Mouse (Mus musculus) T-helper 17 cell (primary cell): ENCODE data around the gene Spock3.
"Not testable (repeated sequence)": the region's sequence is repeated elsewhere in the genome, so short reads cannot be mapped to it uniquely, and the experiment has no call there.

Source experiments
- in situ Hi-C, 2 experiments: fragments of 300-600 bp; cut with MboI, MseI; formaldehyde crosslinking; loops; 1 replicate in 1 of 2; 2 replicates in 1 of 2; pipeline ENCODE4 v1.15.1; 2025; ENCODE audit warnings: high pct_unique_total_duplicates in 2 of 2

Spock3 gene

DNA sequence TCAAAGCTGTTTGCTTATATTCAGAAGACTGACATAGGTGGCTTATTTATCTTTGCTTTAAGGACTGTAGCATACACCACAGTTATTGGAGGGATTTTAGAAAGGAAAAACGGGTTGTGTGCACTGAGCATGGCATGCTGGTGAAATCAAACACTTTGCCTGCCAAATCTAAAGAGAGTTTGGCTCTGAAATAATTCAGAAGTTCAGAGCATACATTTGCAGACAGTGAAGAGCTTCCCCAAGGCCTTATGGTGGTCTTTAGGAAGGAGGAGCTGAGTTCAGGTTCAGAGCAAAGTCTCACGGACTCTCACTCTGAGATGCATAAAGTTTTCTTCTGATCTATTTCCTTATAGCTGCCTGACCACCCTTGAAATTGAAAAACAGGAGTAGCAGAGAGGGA, at the start of gene Spock3:
TSS of gene Spock3 (plus strand) at position 301 of the 400 bp plus-strand sequence.
- in situ Hi-C loops = no loop called here

DNA sequence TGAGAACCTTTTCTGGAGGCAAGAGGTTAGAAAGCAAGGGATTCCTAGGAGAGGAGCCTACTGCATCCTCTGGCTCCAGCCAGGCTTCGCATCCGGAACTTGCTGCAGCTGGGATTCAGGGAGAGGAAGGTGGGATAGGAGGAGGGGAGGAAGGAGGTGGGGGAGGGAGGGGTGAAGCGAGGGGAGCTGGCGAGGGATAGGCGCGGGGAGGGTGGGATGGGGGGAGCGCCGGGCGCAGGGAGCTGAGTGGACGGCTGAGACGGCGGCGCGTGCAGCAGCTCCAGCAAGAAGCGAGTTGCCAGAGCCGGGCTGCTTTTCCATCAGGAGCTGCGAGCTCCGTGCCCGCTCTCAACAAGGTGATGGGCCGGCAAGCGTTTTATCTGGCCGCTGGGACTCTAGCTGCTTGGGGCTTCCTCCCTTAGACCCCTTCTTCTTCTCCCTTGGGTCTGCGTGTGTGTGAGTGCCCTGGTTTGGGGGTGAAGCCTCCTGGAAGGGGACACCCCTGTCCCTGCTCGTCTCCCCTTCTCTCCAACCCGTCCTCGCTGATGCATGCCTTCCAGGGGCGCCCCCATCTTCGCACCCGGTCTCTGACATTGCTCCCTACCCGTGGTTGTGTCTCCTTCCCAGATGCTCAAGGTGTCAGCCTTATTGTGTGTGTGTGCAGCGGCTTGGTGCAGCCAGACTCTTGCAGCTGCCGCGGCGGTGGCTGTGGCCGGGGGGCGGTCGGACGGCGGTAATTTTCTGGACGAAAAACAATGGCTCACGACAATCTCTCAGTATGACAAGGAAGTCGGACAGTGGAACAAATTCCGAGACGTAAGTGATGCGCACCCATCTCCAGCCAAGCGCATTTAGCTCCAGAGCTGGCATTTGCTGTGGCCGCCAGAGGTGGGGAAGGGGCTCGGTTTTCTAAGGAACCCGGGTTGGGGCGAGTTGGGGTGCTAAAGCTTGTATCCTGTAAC, 645 bp downstream of the Spock3 start:
- in situ Hi-C loops = no loop called here

DNA sequence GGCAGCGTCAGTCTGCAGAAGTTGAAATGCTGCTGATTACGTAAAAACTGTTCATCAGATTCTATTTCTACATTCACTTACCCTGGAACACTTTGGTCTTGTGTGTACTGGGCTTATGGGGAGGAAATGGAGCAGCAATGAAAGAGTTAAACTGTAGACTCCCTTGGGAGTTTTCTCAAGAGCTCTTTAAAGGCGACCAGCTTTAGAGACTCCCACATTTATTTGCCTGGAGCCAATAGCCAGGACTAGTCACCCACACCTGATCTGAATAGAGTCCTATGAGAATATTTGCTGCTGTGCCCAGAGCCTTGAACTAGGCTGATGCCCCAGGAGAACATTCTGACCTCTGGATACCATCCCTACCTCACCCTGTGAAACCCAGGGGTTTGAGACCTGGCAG, 1.7 kb downstream of the Spock3 start:
- in situ Hi-C loops = no loop called here

DNA sequence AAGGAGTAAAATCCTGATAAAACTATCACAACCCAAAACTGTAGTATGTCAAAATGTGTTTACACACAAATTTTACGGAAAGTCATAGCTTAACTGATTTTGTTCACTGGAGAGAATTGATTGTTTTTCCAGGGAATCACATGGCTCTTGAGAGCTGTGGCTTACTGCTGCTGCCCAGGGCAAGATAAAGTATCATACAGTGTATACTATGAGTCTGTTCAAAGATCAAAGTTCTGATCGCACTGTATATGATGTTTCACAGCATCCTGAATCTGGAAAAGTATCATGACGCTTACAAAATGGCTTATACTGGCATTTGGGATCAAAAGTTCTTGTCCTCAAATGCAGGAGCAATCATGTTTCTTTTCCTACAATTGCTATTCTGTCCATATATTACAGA, 11.8 kb downstream of the Spock3 start:
- in situ Hi-C loops = no loop called here

DNA sequence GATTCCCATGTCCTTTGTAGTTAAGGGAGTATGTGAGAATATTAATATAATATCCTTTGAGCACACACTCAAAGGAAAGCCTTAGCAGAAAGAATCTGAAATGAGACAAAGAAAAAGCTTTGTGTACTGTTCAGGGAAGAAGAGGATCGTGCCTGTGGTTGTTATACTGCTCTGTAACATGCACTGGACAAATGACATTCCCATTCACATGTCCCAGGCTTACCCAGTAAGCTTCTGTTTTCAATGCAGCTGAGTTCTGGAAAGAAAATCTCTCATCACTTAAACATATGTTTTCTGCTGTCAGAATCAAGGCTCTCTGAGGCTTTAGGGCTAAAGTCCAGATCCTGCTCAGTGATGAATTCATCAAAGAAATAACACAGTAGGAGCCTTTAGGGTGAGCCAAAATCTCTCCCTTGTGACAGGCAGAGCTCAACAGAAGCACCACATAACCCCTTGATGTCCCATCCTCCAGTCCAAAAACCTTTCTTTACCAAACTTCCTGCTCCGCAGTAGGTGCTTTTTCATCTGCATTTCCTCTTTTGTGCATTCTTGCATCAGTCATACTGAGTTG, 19.1 kb downstream of the Spock3 start:
- in situ Hi-C loops = no loop called here

DNA sequence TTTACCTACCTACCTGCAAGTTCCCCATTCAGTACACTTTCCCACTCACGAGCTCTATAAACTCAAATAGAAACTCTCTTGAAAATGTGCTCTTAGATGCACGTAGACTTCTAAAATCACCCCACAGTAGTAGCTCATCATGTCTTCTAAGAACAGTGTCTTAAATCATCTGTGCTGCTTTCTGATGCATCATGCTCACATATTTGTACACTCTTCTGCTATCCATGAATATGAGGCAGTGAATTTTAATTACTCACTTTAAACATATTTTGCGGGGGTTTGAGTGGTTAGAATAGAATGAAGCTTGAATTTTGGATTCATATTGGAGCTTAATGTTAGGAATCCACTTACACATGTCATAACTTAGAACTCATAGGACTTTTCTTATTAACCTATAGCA, 138.2 kb downstream of the Spock3 start:
- in situ Hi-C loops = no loop called here

DNA sequence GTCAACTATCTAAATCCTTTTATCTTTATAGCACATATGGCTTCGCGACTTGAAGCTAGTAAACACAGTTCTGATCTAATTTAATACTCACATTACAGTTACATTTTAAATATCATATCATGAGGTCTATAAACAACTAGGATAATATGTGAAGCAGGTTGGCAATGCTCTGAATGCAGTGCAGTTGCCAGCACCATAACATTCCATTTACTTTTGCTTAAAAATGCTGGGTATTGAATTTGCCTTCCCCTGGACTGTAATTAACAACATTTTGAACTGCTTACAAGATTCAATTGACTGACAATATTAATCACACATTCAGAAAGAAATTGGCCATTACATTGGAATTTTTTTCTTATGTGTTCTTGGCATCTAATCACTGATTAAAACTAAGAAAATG, 147.4 kb downstream of the Spock3 start:
- in situ Hi-C loops = no loop called here

DNA sequence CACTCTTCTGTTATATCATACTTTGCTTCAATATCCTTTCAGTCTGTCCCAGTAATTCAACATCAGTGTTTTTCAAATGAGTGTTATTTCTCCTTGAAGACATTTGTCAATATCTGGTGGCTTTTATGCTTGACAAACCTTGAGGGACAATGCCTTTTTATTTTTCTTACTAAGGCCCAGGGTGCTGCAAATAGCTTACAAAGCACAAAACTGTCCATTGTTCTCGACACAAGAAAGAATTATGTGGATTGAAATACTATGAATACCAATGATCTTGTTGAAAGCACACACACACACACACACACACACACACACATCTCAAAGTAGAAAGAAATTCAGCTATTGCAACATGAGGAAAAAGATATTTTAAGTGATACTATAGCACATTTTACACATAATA, 159.0 kb downstream of the Spock3 start:
- in situ Hi-C loops = no loop called here

DNA sequence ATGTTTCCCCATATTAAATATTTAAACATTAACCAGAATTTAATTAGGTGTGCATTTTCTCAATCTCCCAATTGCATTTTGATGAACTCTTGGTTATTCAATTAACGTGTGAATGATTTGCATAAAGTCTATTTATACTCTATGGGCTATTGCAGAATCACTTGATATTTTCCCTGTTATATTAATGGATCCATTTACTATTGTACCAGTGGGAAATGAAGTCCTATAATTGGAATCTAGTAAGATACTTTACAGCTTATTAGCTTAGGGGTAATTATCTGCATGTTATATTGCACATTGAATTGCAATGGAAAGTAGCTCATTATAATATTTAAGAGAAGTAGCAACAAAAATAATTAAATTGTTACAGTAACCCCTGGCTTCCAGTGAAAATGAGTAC, 162.1 kb downstream of the Spock3 start:
- in situ Hi-C loops = no loop called here

DNA sequence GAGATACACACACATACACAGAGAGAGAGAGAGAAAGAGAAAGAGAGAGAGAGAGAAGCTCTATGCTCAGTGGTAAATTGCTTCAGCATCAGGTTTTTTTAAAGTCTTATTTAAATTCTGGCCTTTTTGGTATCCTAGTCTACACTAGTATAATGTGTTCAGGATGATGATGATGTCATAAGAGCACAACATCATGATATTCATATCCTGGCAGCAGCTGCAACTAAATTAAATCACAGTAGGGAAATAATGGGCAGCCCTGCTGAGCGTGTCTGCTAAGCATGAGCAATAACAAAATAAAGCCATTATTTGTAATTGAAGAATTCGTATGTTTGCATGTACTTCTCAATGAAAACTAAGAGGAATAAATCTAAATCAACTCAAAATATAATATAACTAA, 169.7 kb downstream of the Spock3 start:
- in situ Hi-C loops = no loop called here

DNA sequence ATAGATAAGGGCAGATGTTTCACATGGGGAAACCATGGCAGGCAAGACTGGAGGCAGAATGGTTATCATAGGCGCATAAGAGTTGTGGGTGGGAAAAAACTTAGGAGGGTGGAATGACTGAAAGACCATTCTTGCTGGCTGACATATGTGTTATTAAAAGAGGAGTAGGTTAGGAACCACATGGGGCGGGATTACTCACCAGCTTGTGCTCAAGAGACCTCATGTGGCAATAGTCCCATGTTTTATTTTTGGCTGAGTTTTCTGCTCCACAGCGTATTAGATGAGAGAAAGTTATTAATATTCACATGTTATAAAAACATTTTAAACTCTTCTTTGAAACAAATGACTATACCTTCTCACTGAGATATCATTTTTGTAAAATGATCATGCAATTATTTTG, 184.6 kb downstream of the Spock3 start:
- in situ Hi-C loops = no loop called here

DNA sequence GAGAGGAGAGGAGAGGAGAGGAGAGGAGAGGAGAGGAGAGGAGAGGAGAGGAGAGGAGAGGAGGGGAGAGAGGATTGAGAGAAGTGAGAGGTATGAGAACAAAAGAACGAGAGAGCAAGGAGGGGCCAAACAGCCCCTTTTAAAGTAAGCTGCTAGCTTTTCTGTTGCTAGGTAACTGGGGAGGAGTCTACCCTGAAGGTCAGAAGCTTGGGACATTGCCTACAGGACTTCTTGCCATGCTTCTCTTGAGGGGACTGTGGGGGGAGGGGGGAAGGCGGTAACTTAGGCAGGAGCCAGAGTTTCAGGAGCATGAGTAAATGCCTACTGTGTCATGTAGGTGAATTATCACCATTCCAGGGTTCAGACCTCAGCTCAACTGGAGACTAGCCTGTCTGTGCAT, 213.1 kb downstream of the Spock3 start:
- in situ Hi-C loops = not testable (repeated sequence)

DNA sequence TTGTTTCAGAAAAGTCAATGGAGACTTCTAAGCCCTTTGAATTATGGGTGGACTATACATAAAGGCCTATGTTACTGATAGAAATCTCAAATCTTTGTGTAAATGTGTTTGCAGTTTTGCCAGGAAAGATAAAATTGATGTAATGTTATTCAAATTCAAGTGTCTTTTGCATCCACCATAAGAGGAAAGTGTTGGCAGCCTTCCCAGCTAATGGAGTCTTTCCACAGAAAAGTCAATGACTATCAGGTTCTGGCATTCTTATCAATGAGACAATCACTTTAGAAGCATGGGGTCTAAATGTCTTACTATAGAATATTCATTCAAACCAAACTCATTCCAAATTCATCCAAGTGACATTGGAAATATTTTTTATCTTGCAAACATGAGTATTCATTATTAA, 214.5 kb downstream of the Spock3 start:
- in situ Hi-C loops = no loop called here

DNA sequence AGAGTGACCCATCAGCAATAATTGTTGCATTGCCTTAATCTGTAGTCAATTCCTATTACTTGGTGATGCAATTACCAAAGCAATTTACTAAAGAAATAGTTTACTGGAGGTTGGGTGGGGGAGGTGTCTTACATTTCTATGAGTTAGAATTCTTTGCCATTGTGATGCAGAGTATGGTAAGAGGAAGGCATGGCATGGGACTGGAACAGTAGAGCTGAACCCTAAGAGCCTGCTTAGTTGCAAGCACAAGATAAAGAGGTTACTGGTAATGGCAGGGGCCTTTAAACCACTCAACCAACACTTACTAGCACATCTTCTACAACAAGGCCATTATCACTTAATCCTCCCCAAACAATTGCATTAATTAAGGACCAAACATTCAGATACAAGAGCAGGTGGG, 219.1 kb downstream of the Spock3 start:
- in situ Hi-C loops = no loop called here

DNA sequence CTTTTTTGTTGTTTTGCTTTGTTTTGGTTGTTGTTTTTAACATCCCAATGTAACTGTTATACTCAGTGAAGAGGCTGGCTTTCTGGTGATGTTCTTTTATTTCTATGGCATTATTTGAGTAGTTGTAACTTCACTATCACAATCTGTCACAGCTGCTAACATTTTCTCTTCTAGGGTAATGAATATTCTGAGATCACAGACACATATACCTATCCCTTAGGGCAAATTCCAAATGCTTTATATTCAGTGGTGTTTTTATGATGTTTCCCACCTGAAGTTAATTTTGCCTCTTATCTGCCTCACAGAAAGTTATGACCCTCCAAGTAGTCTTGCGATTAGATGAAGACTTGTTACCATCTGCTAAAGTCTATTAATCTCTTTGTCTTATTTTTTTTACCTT, 230.5 kb downstream of the Spock3 start:
- in situ Hi-C loops = no loop called here

DNA sequence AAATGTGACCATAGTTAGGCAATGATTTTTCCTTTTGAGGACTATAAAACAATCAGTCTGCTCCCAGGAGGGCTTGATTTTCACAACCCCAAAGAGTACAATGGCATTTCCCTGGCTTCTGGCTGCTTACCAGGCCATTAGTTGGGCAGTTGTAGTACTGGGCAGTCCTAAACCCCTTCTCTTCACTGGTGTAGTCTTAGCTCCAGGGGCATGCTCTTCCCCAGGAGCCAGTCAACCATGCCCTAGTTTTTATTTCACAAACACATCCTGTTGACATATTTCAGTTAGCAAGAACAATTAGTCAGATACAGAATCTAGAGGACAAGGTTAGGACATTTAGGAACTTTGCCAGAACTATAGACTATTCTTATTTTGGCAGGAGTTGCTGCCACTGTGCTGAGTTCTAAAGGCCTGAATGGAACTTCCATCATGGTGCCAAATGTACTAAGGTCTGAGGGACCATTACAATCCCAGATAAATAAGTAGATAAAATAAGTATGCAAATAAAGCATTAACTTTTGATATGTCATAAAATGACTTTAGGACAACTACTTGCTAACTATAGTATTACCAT, 308.1 kb downstream of the Spock3 start:
- in situ Hi-C loops = no loop called here

DNA sequence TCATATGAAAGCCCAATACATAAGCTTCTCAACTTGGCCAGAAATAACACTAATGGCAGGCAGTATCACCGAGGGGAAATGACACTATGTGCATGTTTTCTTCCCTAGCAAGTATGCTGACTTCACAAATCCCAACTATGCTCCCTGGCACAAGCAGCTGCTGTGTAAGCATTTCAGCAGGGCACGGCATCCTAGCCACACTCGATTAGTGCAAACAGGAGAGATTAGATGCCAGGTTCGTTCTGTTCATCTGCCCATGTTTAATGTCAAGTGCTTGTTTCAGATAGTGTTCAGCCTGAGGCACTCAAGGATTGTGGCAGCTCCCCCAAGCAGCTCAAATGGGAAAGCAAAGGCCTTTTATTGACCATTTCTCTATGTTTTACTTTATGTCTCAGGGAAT, 311.7 kb downstream of the Spock3 start:
- in situ Hi-C loops = no loop called here

DNA sequence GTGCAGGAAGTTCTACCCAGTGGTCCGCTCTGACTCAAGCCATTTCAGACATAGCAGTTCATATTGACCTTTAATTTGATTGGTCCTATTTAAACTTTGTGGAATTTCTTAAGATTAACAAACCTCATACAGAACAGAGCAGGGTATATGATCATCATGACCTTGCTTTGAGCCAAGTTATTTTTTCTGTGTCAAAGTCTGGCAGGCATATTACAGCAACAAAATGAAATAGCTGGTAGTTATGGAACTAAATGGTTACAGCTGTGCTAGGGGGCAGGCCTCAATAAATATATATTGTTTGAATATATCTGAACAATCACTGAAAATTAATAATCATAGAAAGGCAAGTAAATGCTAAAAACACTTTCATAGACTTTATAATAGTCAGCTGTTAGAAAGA, 384.6 kb downstream of the Spock3 start:
- in situ Hi-C loops = no loop called here

DNA sequence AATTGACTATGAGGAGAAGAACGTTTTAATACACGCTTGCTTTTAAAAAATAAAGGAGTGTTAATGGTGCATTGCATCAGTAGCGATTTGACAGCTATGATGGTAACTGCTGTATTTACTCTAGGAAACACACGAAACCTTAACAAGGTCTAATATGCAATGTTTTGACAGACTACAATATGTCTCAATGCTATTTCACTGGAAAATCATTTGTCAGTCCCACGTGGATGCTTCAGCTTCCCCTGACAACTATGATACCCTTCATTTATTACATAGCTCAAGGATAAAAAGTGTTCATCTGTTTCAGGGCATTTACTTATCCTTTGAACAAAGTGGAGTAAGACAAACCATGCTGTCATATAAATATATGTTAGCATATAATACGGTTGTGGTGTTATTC, 417.8 kb downstream of the Spock3 start:
- in situ Hi-C loops = no loop called here

DNA sequence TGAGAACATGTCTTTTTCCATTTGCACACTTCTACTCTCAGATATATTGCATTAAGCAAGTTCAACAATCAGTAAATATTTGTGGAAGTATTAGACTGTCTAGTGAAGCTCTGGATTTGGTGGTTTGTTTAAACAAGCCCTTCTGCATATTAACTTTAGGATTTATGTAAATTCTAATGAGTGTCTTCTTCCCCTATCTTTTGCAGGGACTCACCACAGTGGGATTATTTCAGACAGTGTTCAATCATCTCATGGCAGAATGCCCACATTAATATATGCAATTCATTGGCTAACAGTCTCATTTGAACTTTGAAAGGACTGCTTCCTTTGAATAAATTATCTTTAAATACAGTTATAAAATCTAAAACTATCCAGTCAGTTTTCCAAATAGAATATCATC, 446.9 kb downstream of the Spock3 start:
- in situ Hi-C loops = no loop called here
